Mouse (Mus musculus) small intestine, adult 2 months (tissue): ENCODE measurements around the gene Negr1.

Experiments
- CTCF ChIP-seq: fragments of 200-500 bp; IDR thresholded peaks from 2 replicates; pipeline ENCODE4 v1.5.1; 2012; ENCODE audit warnings: low read depth, mild to moderate bottlenecking, control low read depth, inconsistent platforms, low read length, moderate library complexity, mixed read lengths; ENCODE audit not compliant: insufficient replicate concordance, insufficient read length; ENCODE audit errors: extremely low read depth
- POLR2A ChIP-seq: fragments of 200-500 bp; IDR thresholded peaks from 2 replicates; pipeline ENCODE4 v1.6.1; 2012; ENCODE audit warnings: low read depth, mild to moderate bottlenecking, control low read depth, inconsistent platforms, low read length, moderate library complexity

DNA sequence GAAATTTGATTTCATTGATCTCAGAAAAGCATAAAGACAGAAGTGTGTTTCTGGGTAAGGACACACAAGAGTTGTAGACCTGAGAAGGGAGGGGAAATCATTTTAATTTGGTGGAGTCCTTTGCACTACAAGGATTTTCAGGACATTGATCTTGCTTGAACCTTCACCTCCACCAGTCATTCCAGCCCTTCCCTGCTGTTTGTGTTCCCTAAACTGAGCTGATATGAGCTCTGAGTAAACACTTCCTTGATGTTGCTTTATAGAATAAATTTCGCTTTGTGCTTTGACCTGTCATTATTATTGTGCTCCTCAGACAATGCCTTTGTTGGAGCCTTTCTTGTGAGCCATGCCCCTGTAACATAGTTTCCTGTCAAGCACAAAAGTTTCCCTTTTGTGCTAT lies 335.0 kb downstream of the Negr1 start:
- TF ChIP-seq CTCF (no peak), POLR2A (no peak)
